Mouse (Mus musculus): ENCODE measurements around the gene Chil3.
"Not testable (repeated sequence)": the region's sequence is repeated elsewhere in the genome, so short reads cannot be mapped to it uniquely, and the experiment has no call there.

The Chil3 gene

DNA sequence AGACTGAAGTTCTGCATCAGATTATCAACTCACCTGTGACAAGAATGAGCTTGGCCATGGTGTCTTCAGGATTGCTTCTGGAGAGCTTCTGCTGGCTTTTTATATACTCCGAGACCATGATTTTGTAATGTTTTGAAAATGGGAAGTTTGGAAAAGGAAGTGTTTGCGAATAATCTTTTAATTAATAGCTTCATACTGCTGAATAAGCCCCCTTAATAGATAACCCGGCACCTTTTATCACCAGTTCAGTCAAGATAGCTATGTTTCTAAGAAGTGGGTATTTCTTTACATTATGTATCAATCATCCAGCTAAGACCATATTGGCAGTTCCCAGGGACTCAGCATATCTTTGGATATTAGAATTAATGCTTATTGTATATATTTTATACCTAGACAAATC, at the start of gene Chil3:
Chil3 (minus strand) TSS at position 101 of the 400 bp plus-strand sequence.
- no peak for DNase-seq

DNA sequence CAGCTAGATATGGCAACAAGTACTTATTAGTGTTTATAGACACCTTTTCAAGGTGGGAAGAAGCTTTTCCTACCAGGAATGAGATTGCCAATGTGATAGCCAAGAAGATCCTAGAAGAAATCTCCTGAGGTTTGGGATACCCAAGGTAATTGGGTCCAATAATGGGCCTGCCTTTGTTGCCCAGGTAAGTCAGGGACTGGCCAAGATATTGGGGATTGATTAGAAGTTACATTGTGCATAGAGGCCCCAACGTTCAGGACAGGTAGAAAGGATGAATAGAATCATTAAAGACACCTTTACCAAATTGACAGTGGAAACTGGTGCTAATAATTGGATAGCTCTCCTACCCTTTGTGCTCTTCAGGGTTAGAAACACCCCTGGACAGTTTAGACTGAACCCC, 30.7 kb upstream of the Chil3 start:
- DNase-seq = not testable (repeated sequence)

DNA sequence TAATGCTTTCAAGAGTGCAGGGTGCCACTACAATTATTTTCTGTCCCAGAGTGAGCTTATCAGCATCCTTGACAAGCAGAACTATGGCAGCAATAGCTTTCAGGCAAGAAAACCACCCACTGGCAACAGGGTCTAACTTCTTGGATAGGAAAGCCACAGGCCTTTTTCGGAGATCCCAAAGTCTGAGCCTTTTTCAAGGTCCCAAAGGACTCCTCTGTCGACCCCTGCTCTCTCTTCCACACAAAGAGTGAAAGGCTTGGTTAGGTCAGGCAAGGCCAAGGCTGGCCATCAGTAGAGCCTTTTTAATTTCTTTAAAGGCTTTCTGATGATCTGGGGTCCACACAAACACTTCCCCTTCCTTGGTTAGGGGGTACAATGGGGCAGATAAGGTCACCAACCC, 29.9 kb upstream of the Chil3 start:
- not testable (repeated sequence) for DNase-seq

DNA sequence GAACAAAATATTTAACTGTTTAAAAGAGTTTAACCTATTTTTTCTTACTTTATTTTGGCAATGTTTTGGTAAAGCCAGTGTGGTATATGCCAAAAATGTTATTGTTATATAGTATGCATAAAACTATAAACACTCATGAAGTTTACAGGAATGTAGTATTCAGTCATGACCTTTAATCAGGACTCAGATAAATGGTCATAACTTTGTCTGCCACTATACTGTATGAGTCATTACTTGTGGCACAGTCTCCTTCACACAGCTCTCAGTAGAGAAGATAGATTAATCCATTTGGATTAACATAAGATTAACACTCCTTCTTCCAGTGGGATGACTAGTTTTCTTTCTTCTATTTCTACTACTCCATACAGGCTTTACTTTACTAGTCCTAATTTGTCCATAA, 28.9 kb upstream of the Chil3 start:
- no peak for DNase-seq

DNA sequence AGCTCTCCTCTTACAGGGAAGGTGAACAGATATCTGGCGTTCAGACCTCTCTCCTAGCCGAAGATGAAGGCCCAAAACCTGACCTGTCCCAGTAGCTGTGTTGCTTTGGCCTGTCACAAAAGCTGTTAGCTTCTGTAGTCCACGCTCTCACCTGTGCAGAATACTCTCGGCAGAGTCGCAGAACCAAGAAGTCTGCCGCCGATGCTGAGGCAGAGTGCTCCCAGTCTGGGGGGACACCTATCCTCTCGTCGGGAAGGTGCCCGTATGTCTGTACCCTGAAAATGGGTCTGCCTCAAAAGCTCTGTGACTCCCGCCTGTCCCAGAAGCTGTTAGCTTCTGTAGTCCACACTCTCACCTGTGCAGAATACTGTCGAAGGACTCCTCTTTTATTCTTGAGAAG, 28.1 kb upstream of the Chil3 start:
- DNase-seq = no peak

DNA sequence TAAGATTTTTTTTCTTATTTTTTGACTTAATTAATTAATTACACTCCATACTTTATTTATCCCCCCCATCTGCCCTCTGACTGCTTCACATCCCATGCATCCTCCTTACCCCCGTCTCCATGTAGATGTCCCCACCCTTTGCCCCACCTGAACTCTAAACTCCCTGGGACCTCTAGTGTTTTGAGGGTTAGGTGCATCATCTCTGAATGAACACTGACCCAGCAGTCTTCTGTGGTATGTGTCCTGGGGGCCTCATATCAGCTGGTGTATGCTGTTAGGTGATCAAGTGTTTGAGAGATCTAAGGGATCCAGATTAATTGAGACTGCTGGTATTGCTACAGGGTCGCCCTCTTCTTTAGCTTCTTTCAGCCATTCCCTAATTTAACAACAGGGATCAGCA, 20.6 kb upstream of the Chil3 start:
- DNase-seq = no peak

DNA sequence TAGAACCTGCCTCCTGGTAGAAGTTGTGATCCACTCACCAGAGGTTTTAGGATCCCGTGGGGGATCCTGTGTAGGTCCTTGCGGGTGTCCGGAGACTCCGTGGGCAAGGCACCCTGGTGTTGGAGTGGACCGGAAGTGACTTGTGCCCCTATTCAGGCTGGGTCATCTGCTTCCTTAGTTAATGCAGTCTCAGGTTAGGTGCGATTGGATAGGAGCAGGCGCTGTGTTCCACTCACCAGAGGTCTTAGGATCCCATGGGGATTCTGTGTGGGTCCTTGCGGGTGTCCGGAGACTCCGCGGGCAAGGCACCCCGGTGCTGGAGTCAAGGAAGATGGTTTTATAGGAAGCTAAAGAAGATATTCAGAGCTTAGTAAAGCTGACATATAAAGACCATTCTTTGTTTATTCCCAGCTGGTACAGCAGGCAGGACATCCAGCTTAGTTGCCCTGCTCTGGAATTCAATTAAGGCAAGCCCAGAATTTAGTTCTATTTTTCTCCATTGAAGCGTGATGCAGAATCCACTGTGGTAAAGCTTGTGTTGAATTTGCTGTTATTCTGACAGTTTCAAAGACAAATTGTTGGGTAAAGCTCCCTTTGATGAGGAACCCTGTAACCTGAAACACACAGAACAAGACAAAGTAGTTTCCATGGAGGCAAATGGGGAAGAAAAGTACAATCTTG, 10.3 kb upstream of the Chil3 start:
- no peak for DNase-seq

DNA sequence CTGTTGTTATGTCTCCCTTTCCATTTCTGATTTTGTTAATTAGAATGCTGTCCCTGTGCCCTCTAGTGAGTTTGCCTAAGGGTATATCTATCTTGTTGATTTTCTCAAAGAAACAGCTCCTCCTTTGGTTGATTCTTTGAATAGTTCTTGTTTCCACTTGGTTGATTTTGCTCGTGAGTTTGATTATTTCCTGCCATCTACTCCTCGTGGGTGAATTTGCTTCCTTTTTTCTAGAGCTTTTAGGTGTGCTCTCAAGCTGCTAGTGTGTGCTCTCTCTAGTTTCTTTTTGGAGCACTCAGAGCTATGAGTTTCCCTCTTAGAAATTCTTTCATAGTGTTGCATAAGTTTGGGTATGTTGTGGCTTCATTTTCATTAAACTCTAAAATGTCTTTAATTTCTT, 7.6 kb upstream of the Chil3 start:
- DNase-seq = not testable (repeated sequence)

DNA sequence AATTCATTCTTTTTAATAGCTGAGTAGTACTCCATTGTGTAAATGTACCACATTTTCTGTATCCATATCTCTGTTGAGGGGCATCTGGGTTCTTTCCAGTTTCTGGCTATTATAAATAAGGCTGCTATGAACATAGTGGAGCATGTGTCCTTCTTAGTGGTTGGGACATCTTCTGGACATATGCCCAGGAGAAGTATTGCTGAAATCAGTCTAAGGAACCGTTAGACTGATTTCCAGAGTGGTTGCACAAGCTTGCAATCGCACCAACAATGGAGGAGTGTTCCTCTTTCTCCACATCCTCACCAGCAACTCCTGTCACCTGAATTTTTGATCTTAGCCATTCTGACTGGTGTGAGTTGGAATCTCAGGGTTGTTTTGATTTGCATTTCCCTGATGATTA, 5.1 kb upstream of the Chil3 start:
- DNase-seq = peak in 1 of 2 experiments; percentile 46

DNA sequence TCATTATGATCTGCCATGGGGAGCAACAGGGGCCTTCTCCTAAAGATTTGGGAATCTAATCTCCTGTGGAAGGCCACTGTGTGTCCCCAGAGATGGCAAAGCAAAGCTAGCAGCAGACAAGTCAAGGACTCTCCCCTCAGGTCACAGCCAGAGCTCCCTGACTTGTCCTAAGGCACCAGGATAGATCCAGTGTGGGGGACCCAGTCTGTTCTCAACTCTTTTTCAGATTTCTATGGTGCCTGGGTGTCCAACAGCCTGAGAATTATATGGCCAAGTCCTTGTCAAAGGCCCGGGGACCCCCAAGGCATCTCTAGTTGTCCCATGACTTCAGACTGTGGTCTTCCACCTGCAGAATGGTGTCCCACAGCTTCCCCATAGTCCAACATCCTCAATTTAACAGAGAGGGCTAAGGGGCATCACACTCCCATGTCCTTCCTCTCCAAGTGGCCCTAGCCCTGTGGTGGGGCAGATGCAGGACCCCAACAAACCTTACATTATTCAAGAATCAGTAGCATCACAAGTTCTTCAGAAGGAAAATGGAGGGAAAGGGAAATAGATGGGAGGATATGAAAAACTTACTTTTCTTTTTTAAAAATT, 3.9 kb upstream of the Chil3 start:
- no peak for DNase-seq

DNA sequence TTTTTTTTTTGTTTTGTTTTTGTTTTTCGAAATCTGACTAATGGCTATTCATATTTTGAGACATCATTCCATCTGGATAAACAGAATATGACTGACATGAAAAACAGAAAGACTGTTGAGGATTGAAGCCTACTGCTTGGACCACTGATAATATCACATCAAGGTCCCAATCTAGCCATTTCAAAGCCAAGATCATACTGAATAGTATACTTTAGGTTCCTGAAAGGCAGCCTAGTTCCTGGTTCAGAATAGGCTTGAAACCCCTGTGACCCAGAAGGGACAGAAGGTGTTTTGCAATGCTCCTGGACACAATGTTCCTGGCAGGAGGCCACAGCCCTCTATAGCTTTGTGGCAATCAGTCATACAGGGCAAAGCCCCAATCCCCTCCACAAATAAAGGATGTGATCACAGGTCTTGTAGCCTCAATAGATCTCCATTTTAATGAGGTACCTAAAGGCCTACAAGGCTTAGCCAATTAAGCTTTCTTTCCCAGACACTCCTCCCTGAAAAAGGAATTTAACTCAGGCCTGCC, 3.2 kb upstream of the Chil3 start:
- peak; percentile 81 for DNase-seq

DNA sequence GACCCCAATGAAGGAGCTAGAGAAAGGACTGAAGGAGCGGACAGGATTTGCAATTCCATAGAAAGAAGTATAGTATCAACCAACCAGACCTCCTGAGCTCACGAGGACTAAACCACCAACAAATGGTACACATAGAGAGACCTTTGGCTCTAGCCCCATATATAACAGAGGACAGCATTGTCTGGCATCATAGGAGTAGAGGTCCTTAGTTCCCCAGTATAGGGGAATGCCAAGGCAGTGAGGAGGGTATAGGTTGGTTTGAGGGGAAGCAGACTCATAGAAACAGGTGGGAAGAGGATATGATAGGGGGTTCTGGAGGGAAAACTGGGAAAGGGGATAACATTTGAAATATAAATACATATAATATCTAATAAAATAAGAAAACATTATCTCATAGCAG, 13.0 kb downstream of the Chil3 start:
- DNase-seq = no peak

DNA sequence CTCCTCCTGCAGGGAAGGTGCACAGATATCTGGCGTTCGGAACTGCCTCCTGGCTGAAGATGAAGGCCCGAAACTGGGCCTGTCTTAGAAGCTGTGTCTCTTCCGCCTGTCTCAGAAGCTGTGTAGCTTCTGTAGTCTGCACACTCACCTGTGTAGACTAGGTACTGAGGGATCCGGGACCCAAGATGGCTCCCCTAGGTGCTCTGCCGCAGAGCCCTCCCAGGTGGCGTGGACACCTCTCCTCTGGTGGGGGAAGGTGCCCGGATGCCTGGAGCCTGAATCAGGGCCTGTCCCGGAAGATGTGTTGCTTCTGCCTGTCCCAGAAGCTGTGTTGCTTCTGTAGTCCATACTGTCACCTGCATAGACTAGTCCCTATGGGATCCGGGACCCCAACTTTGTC, 23.3 kb downstream of the Chil3 start:
- DNase-seq = no peak

DNA sequence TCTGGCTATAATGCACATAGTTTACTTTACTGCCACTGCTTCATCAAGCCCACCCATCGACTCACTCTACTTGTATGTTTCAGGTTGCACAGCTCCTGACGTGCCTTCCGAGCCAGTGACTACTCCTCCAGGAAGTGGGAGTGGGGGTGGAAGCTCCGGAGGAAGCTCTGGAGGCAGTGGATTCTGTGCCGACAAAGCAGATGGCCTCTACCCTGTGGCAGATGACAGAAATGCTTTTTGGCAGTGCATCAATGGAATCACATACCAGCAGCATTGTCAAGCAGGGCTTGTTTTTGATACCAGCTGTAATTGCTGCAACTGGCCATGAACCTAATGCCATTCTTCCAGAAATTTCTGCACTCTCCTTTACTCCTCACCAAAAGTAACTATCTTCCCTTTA, 35.7 kb downstream of the Chil3 start:
- no peak for DNase-seq

DNA sequence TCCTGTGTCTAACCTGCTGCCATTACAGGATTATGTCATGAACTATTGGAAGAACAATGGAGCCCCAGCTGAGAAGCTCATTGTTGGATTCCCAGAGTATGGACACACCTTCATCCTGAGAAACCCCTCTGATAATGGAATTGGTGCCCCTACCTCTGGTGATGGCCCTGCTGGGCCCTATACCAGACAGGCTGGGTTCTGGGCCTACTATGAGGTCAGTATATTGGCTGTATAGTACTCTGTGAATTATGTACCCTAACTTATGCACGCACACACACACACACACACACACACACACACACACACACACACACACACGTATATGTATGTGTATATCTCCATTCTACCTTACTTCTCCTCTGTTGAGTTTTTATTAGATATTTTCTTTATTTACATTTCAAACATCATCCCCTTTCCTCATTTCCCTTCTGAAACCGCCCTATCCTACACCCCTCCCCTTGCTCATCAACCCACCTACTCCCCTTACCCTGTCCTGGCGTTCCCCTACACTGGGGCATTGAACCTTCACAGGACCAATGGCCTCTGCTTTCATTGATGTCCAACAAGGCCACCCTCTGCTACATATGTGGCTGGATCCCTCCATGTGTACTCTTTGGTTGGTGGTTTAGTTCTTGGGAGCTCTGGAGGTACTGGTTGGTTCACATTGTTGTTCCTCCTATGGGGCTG, 38.4 kb downstream of the Chil3 start:
- DNase-seq = no peak

DNA sequence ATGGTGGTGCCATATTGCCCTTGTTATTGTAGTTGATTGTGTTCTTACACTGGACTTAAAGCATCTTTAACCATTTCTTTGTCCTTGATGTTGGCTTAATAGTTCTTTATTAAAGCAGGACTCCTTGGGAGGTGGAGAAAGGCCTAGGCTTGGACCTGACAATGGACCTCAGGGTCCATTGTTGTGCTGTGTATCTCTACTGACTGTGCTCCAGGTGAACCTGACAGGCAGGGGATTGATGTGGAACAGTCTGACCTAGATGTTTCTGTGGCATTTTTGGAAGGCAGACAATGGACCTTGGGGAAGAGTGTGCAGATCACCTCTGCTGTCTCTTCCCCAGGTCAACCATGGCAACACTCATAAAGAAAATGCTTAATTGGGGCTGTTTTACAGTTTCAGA, 40.4 kb downstream of the Chil3 start:
- DNase-seq = no peak

DNA sequence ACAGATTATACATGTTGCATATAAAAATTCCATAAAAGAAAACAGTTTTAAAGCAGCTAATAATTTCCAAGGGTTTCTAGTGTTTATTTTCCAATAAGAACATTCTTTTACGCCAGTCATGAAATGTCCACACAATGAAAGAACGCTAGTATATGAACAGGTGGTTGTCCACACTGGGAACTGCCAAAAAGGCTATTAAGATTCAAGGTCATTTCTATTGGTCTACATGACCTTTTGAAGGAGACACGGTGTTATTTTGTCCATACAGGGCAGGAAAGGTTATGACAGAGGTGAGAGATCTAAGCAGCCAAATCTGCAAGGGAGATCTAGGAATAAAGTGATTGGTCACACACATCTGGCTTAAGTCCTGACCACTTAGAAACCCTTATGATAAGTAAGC, 54.4 kb downstream of the Chil3 start, which contains the start of gene Chia1:
Chia1 (plus strand) TSS at position 301 of the 400 bp plus-strand sequence.
- no peak for DNase-seq

Data from lung, adult 18-20 months (tissue).